Mouse (Mus musculus) WW6 (cell line): ENCODE results near the gene 4930432K21Rik.

ENCODE experiments used
- DNase-seq: peaks from one replicate; pipeline ENCODE4 v3.0.0-alpha.2; 2013; ENCODE audit warnings: low read depth, low spot score

Gene 4930432K21Rik

GRCm38 (mm10) chr8:84147769-84148530 lies at the start of gene 4930432K21Rik, which contains the start of gene Cc2d1a:
Gene 4930432K21Rik, plus strand, starts transcription at chr8:84148025.
Gene Cc2d1a, minus strand, starts transcription at chr8:84147936.
- peak; percentile 98 for DNase-seq

GRCm38 (mm10) chr8:84098376-84098775 lies 49.4 kb upstream of the 4930432K21Rik start:
- DNase-seq, result no peak

GRCm38 (mm10) chr8:84101476-84102270 lies 46.2 kb upstream of the 4930432K21Rik start:
- no peak for DNase-seq

- no peak for DNase-seq
These were observed 44.2 kb upstream of the 4930432K21Rik start for GRCm38 (mm10) chr8:84103601-84104000.

- DNase-seq, result peak; percentile 59
These were observed 43.6 kb upstream of the 4930432K21Rik start for GRCm38 (mm10) chr8:84104221-84104620.

GRCm38 (mm10) chr8:84104697-84105609 lies 42.9 kb upstream of the 4930432K21Rik start, which contains the start of gene Dcaf15:
Gene Dcaf15, minus strand, starts transcription at chr8:84104768.
- peak; percentile 99 for DNase-seq

- DNase-seq, result no peak
These were observed 42.1 kb upstream of the 4930432K21Rik start for GRCm38 (mm10) chr8:84105676-84106075.

DNA sequence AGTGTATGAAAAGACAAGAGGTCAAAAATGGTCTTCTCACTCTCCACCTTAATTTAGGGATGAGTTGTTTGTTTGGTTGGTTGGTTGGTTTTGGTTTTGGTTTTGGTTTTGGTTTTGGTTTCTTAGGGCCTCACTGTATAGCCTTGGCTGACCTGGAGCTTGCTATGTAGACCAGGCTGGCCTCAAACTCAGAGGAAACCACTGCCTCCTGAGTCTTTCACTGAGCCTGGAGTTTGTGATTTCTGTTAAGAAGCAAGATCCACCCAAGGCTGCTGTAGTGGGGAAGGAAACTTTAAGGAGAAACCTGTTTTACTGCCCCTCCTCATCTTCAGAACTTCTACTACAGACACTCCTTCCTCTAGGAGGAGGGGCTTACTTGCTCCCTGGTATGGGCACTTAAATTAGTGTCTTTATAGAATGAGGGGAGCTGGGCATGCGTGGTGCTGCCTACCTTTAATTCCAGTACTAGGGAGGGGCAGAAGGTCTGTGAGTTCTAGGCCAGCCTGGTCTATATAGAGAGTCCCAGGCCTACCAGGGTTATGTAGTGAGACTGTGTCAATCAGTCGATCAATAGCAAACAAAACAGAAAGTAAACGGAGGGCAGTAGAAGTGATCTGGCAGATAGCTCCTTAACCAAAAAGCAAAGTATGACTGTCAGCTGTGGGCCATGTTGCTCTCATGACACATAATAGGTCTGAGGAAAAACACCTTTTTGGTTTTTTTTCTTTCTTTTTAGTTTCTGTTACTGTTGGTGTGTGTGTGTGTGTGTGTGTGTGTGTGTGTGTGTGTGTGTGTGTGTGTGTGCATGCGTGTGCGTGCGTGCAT lies 41.4 kb upstream of the 4930432K21Rik start:
- no peak for DNase-seq

GRCm38 (mm10) chr8:84115646-84116045 lies 32.2 kb upstream of the 4930432K21Rik start:
- no peak for DNase-seq

- no peak for DNase-seq
These were observed 25.7 kb upstream of the 4930432K21Rik start for GRCm38 (mm10) chr8:84122151-84122550.

DNA sequence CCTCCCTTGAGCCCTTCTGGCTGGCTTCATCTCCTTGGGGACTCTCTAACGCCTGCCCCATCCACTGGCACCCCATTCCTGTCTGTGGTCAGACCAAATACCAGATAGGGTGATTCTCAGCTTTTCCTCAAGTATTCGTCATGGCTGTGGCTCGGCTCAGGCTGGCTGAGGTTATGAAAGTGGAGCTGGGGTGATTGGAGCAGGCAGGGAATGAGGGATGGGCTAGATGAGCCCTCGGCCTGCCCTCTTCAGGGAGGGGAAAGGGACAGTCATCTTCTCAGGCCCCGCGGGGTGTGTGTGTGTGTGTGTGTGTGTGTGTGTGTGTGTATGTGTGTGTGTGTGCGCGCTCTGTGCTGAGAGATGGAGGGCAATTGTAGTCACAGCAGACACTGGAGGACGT lies 22.2 kb upstream of the 4930432K21Rik start, which contains the start of gene Podnl1:
Gene Podnl1, plus strand, starts transcription at position 334 of the 400 bp plus-strand sequence.
- no peak for DNase-seq

DNA sequence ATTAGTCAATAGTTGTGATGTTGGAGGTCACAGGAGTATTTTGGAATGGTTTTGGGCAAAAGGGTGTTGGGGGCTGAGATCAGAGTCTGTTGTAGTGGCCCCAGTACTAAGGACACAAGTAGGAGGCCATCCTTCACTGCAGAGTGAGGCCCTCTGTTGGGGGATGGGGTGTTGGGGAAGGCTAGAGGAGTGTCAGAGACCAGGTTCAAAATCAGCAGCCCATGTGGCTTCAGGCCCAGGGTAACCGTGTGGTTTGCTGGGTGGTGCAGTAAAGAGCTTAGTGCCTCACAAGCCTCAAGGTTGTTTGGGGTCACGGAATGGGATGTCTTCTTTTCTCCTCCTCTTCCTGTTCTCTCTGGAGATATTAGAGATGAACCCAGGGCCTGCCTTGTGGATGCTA lies 21.1 kb upstream of the 4930432K21Rik start:
- DNase-seq, result no peak

DNA sequence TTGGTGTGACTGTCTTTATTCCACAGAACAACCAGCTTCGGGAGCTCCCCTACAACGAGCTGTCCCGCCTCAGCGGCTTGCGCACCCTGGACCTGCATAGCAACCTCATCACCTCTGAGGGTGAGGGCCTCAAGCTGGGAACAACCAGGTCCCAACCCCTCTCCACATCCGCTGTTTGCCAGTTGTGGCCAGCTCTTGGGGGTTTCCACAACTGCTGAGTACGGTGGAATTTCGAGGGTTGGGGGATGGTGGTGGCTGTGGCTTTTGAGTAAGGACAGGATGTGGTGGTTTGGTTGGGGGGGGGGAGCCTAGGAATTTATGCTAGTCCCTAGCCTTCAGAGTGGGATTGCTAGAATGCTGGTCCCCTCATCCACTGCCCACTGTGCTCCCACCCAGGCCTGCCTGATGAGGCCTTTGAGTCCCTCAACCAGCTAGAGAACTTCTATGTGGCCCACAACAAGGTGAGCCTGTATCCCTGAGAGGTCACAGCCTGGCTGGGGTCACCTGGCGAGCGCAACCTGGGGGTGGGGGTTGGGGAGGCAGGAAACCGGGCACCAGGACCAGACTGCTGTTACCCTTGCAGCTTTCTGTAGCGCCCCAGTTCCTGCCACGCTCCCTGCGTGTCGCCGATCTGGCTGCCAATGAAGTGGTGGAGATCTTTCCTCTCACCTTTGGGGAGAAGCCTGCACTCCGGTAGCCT lies 20.5 kb upstream of the 4930432K21Rik start:
- no peak for DNase-seq

DNA sequence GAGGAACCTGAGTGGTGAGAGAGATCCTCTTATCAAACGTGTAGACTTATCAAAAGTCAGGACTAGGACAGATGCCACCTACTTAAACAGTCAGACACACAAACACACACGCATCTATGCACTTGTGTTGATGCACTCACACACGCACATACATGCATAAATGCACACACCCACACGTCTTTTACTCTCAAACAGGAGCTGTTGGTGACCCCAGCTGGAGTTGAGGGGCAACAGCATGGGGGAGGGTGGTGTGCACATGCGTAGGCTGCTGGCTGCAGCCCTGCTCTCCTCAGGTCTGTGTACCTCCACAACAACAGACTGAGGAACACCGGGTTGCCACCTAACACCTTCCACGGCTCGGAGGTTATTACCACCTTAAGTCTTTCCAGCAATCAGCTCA lies 19.5 kb upstream of the 4930432K21Rik start:
- no peak for DNase-seq

DNA sequence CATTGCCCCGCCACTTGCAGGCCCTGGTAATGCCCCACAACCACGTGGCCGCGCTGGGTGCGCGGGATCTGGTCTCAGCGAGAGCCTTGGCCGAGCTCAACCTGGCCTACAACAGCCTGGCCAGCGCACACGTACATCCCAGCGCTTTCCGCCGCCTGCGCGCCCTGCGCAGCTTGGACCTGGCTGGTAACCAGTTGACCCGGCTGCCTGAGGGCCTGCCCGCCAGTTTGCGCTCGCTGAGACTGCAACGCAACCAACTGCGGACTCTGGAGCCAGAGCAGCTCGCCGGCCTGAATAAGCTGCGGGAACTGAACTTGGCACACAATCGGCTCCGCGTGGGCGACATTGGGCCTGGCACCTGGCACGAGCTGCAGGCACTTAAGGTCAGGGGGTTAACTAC lies 17.0 kb upstream of the 4930432K21Rik start:
- DNase-seq, result peak; percentile 39

- no peak for DNase-seq
These were observed 15.6 kb upstream of the 4930432K21Rik start for GRCm38 (mm10) chr8:84132225-84132624.

DNA sequence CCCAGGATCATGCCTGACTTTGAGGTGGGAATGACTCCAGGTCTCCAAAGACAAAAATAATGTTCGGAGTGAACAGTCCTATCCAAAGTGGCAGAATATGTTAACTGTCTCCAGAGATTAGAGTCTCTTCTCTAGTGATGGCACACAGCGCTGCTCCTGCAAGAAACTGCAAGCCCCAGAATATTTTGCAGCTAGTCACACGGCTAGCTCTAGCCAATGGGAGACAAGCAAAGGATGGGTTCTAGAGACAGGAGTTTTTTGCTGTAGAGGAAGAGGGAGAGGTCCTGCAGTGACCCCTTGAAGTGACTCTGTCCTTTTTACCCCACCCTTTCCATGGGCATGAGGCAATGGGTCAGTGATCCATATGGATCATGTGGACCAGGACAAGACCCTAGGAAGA lies 10.0 kb upstream of the 4930432K21Rik start:
- no peak for DNase-seq

DNA sequence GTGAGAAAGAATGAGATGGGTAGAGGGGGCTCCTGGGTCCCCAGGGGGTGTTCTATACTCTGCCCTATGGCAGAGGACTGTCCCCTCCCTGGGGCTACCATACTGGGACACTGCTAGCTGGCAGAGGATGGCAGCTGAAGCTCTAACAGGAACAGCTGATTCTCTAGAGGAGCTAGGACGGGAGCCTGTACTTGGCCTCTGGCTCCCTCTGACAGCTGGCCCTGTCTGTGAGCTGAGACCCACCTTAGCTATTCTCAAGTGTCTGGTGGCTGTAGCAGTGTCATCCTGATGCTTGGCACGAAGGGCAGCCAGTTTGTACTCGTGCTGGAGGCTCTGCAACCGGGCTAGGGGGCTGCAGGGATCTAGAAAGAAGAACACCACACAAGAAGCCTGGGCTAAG lies 7.0 kb upstream of the 4930432K21Rik start:
- DNase-seq, result no peak

GRCm38 (mm10) chr8:84144636-84145245 lies 3.1 kb upstream of the 4930432K21Rik start:
- no peak for DNase-seq
